Mouse (Mus musculus) myocyte (in vitro differentiated cells): ENCODE data around the gene Samm50. TPM values are rescaled to one million over a fixed set of nuclear protein-coding genes. Genes with fewer than 3 reads are reported as not detected.
A peak's percentile ranks its signal among the peaks of the same experiment; 100 is the strongest.

ENCODE experiments used
- H3K27me3 ChIP-seq: one replicate; pipeline ENCODE4 v1.6.1; 2011; ENCODE audit not compliant: control insufficient read depth, insufficient read depth, insufficient read length
- H3K36me3 ChIP-seq: one replicate; pipeline ENCODE4 v1.6.1; 2011; ENCODE audit not compliant: control insufficient read depth, insufficient read depth
- H3K4me2 ChIP-seq: one replicate; pipeline ENCODE4 v1.6.1; 2011; ENCODE audit warnings: low read depth, control low read depth
- H3K4me3 ChIP-seq: one replicate; pipeline ENCODE4 v1.5.1; 2011; ENCODE audit warnings: mild to moderate bottlenecking, control low read depth, moderate library complexity
- H3K79me2 ChIP-seq: one replicate; pipeline ENCODE4 v1.6.1; 2011; ENCODE audit not compliant: control insufficient read depth, insufficient read depth
- H3ac ChIP-seq: one replicate; pipeline ENCODE4 v1.6.1; 2011; ENCODE audit not compliant: control insufficient read depth, insufficient read length
- CEBPB ChIP-seq: IDR thresholded peaks from 2 replicates; pipeline ENCODE4 v1.6.1; 2011; ENCODE audit warnings: mild to moderate bottlenecking, moderate library complexity; ENCODE audit not compliant: poor library complexity, insufficient read depth, severe bottlenecking
- E2F4 ChIP-seq: IDR thresholded peaks from one replicate; pipeline ENCODE4 v1.6.1; 2011; ENCODE audit warnings: mild to moderate bottlenecking, control low read depth, moderate library complexity; ENCODE audit not compliant: insufficient read depth
- MAX ChIP-seq: IDR thresholded peaks from one replicate; pipeline ENCODE4 v1.6.1; 2011; ENCODE audit warnings: low read depth, mild to moderate bottlenecking, control low read depth
- MYOD1 ChIP-seq, 3 experiments: IDR thresholded peaks; one replicate each; pipeline ENCODE4 v1.6.1; 2011; ENCODE audit warnings: control low read depth in 2 of 3, low read depth in 2 of 3, mild to moderate bottlenecking in 2 of 3, moderate library complexity in 1 of 3; ENCODE audit not compliant: insufficient read length in 2 of 3, control insufficient read depth in 1 of 3
- POLR2AphosphoS2 ChIP-seq: IDR thresholded peaks from one replicate; pipeline ENCODE4 v1.6.1; 2011; ENCODE audit warnings: low read depth, control low read depth; ENCODE audit not compliant: insufficient read length
- SRF ChIP-seq: IDR thresholded peaks from one replicate; pipeline ENCODE4 v1.6.1; 2011; ENCODE audit warnings: low read depth; ENCODE audit not compliant: control insufficient read depth, insufficient read length
- TCF12 ChIP-seq: IDR thresholded peaks from one replicate; pipeline ENCODE4 v1.6.1; 2011; ENCODE audit warnings: mild to moderate bottlenecking, control low read depth; ENCODE audit not compliant: poor library complexity, insufficient read depth, severe bottlenecking
- USF1 ChIP-seq: IDR thresholded peaks from one replicate; pipeline ENCODE4 v1.6.1; 2011; ENCODE audit warnings: low read depth, mild to moderate bottlenecking, control low read depth, moderate library complexity
- polyA plus RNA-seq: library from polyadenylated mRNA; unstranded; fragments of >200 nt; fragmentation: generic; extraction: Trizol; gene quantifications from one replicate; pipeline ENCODE4 v1.2.1, GENCODE M21; 2012; ENCODE audit warnings: missing spikeins

Gene Samm50
- polyA plus RNA-seq, 1 experiment, result 116 TPM

- Histone ChIP-seq H3ac (no peak overlapping the region), H3K36me3 (no peaks in the 10 kb centered on the region), H3K79me2 (peaks cover 66% of the 10 kb centered on the region), H3K27me3 (no peaks in the 10 kb centered on the region), H3K4me2 (no peak overlapping the region), H3K4me3 (no peak overlapping the region)
- no peak for TF ChIP-seq CEBPB
- no peak for TF ChIP-seq USF1
- no peak for TF ChIP-seq TCF12
- TF ChIP-seq SRF, result no peak
- TF ChIP-seq E2F4, result no peak
- no peak for TF ChIP-seq POLR2AphosphoS2
These were observed 71.5 kb downstream of the Samm50 start for GRCm38 (mm10) chr15:84263573-84263972.

- peak in 1 of 3 experiments; percentile 2 for TF ChIP-seq MYOD1 (IDR thresholded peaks at IDR 0.05; ENCODE audit: control insufficient read depth in 1 of 3, insufficient read length in 2 of 3, low read depth in 2 of 3)
- no peak for TF ChIP-seq TCF12
- H3K36me3 ChIP-seq, result no peaks in the 10 kb centered on the region
- H3ac ChIP-seq, result no peak overlapping the region
- H3K27me3 ChIP-seq, result no peaks in the 10 kb centered on the region
- H3K4me2 ChIP-seq, result no peak overlapping the region
- H3K79me2 ChIP-seq, result peaks cover 59% of the 10 kb centered on the region
- no peak overlapping the region for H3K4me3 ChIP-seq
These were observed 73.1 kb downstream of the Samm50 start for GRCm38 (mm10) chr15:84265141-84265540.

GRCm38 (mm10) chr15:84266290-84266689, 74.2 kb downstream of the Samm50 start:
- Histone ChIP-seq H3K4me2 (no peak overlapping the region), H3K79me2 (peaks cover 51% of the 10 kb centered on the region), H3ac (no peak overlapping the region), H3K4me3 (no peak overlapping the region), H3K27me3 (no peaks in the 10 kb centered on the region), H3K36me3 (peaks cover 4% of the 10 kb centered on the region)
- no peak for TF ChIP-seq MAX

Other genes starting within 250 kb of the Samm50 start
- not detected for gene Efcab6, start 126.9 kb upstream of the Samm50 start, polyA plus RNA-seq
- not detected for gene Sult4a1, start 86.5 kb upstream of the Samm50 start, polyA plus RNA-seq
- gene Pnpla5, start 69.1 kb upstream of the Samm50 start, polyA plus RNA-seq, result not detected
- gene Pnpla3, start 24.4 kb upstream of the Samm50 start, polyA plus RNA-seq, result 0.23 TPM
- 86.2 TPM for gene Parvb, start 39.8 kb downstream of the Samm50 start, polyA plus RNA-seq
- 0.95 TPM for gene Parvg, start 131.8 kb downstream of the Samm50 start, polyA plus RNA-seq